Mouse (Mus musculus) right cerebral cortex, postnatal 4 days (tissue): ENCODE results near the gene Ccpg1.

Source experiments
- DNase-seq: peaks from one replicate; pipeline ENCODE4 v3.0.0-alpha.2; 2022

The Ccpg1 gene

GRCm38 (mm10) chr9:72985250-72986220 lies at the start of gene Ccpg1, which contains the start of gene Ccpg1os:
Ccpg1 (plus strand) TSS chr9:72985429.
Ccpg1os (minus strand) TSS chr9:72985382.
- peak; percentile 93 for DNase-seq

- no peak for DNase-seq
Observed at GRCm38 (mm10) chr9:72936301-72936700, 48.9 kb upstream of the Ccpg1 start.

- no peak for DNase-seq
Observed at GRCm38 (mm10) chr9:72943424-72943823, 41.8 kb upstream of the Ccpg1 start.

- DNase-seq = no peak
Observed at GRCm38 (mm10) chr9:72944286-72944685, 40.9 kb upstream of the Ccpg1 start.

GRCm38 (mm10) chr9:72947010-72947409 lies 38.2 kb upstream of the Ccpg1 start:
- no peak for DNase-seq

GRCm38 (mm10) chr9:72949572-72949971 lies 35.7 kb upstream of the Ccpg1 start:
- DNase-seq = no peak

- DNase-seq = no peak
Observed at GRCm38 (mm10) chr9:72954746-72955145, 30.5 kb upstream of the Ccpg1 start.

GRCm38 (mm10) chr9:72955546-72955945 lies 29.7 kb upstream of the Ccpg1 start:
- DNase-seq = peak; percentile 29

- DNase-seq = peak; percentile 74
Observed at GRCm38 (mm10) chr9:72958521-72959450, 26.4 kb upstream of the Ccpg1 start, which contains the start of the genes Dyx1c1 and Gm44503. Dyx1c1 (plus strand) TSS chr9:72958785. Gm44503 (plus strand) TSS chr9:72958852.

- no peak for DNase-seq
Observed at GRCm38 (mm10) chr9:72961346-72961745, 23.9 kb upstream of the Ccpg1 start.

GRCm38 (mm10) chr9:72961959-72962358 lies 23.3 kb upstream of the Ccpg1 start:
- no peak for DNase-seq

- peak; percentile 39 for DNase-seq
Observed at GRCm38 (mm10) chr9:72968349-72969061, 16.7 kb upstream of the Ccpg1 start.

GRCm38 (mm10) chr9:72969874-72970273 lies 15.4 kb upstream of the Ccpg1 start:
- DNase-seq = no peak

- DNase-seq = no peak
Observed at GRCm38 (mm10) chr9:72972435-72972834, 12.8 kb upstream of the Ccpg1 start.

- no peak for DNase-seq
Observed at GRCm38 (mm10) chr9:72972984-72973383, 12.2 kb upstream of the Ccpg1 start.

GRCm38 (mm10) chr9:72974734-72975133 lies 10.5 kb upstream of the Ccpg1 start:
- DNase-seq = no peak

- no peak for DNase-seq
Observed at GRCm38 (mm10) chr9:72975242-72975641, 10.0 kb upstream of the Ccpg1 start.

- DNase-seq = no peak
Observed at GRCm38 (mm10) chr9:72983066-72983465, 2.2 kb upstream of the Ccpg1 start.

- DNase-seq = no peak
Observed at GRCm38 (mm10) chr9:72987703-72988102, 2.5 kb downstream of the Ccpg1 start.

- no peak for DNase-seq
Observed at GRCm38 (mm10) chr9:72988706-72989105, 3.5 kb downstream of the Ccpg1 start.

GRCm38 (mm10) chr9:72991420-72991819 lies 6.2 kb downstream of the Ccpg1 start:
- DNase-seq = no peak

- no peak for DNase-seq
Observed at GRCm38 (mm10) chr9:72992576-72992975, 7.3 kb downstream of the Ccpg1 start.
